Mouse (Mus musculus): Measurements from ENCODE around the gene Prkca. TPM values are rescaled to one million over a fixed set of nuclear protein-coding genes. Genes with fewer than 3 reads are reported as not detected.

The Prkca gene
- polyA plus RNA-seq, 1 experiment, result 2.2 TPM

DNA sequence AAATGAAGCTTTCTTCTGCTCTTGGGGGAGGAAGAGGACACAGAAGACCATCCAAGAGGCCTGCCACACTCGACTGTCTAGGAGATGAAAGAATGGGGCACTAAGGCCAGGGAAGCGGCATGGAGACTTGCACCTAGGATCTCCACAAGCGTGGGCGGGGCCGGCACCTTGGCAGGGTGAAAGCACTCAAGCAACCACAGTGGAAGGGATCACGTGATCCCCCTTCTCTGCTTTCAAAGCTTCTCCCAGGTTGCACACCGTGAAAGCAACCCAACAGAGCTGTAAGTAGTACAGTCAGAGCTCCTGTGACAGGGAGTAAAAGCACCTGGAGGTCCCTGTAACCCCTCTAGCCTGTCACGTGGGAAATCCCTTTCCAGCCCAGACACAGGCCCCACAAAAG is 72.4 kb downstream of the Prkca start:
- no peak for TF ChIP-seq POLR2A (IDR thresholded peaks at IDR 0.05; ENCODE audit: control insufficient read depth, low read depth, low read length)
- no peak for TF ChIP-seq CTCF (IDR thresholded peaks at IDR 0.05; ENCODE audit: control insufficient read depth, insufficient read depth, insufficient replicate concordance, low read depth, low read length)
- no peak overlapping the region for H3K27ac ChIP-seq (ENCODE audit: control insufficient read depth, insufficient read depth, low read depth, low read length)
- H3K36me3 ChIP-seq (ENCODE audit: control insufficient read depth, insufficient read depth, low read length), result no peaks in the 10 kb centered on the region
- H3K4me1 ChIP-seq (ENCODE audit: control insufficient read depth, insufficient read depth, low read length), result no peaks in the 10 kb centered on the region
- H3K4me3 ChIP-seq (ENCODE audit: control insufficient read depth, low read depth, low read length), result no peak overlapping the region
- H3K27me3 ChIP-seq (ENCODE audit: control insufficient read depth, insufficient read depth, low read length), result no peaks in the 10 kb centered on the region

DNA sequence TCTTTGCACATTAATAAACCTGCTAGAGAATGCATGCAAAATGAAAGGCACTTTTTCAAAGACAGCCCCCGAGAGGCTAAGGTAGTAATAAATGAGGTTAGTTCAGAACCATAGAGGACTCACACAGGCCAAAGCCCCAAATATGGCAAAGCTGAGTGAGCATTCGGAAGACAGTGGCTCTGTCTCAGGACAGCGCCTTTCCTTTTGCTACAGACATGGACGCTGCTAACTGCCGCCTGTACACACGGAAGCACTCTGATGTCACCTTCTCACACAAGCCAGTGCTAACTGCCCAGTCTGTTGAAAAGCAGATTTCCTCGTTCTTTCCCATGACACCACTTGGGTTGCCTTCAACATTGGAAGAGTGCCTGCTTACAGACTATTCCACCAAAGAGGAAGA is 74.2 kb downstream of the Prkca start:
- Histone ChIP-seq H3K36me3 (ENCODE audit: control insufficient read depth, insufficient read depth, low read length) (no peaks in the 10 kb centered on the region), H3K27ac (ENCODE audit: control insufficient read depth, insufficient read depth, low read depth, low read length) (no peak overlapping the region)
- TF ChIP-seq CTCF (IDR thresholded peaks at IDR 0.05; ENCODE audit: control insufficient read depth, insufficient read depth, insufficient replicate concordance, low read depth, low read length) (no peak), POLR2A (IDR thresholded peaks at IDR 0.05; ENCODE audit: control insufficient read depth, low read depth, low read length) (no peak)

DNA sequence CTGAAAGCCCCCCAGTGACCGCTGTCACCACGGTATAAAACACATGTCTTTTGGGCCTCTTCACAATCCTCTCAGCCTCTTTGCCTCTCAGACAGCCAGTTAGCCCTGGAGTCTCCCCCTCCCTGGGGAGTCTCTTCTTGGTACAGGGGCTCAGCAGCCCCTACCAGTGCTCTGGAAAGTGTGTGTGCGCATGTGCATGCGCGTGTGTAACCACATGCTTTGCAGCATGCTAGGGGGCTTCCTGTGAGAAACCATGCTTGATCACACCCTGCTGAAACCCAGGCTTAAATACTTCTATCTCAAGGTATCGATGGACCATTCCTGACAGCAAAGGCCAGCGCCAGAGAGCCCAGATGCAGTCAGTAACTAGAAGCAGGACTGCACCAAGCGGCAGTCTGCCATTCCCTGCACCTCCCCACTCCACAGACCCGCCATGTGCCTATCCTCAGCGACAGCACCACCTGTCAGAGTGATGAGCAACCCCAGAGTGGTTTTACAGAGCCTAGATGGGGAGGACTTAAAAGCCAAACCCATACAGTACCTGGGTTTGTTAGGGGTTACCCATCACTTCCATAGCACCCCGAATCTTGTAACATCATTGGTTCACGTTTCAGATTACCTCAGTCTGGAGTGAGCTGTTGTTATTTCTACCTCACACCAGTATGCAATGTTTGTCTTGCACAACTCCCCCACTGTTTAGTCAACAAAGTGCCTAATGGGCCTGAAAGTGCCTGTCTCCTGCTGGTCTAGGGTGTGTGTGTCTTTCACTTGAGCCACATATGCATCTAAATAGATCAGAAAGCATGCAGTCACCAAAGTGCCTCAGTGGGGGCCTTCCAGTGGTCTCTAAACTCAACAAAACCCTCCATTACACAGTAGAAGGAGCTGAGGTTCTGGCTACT is 75.1 kb downstream of the Prkca start:
- Histone ChIP-seq H3K27ac (ENCODE audit: control insufficient read depth, insufficient read depth, low read depth, low read length) (no peak overlapping the region), H3K36me3 (ENCODE audit: control insufficient read depth, insufficient read depth, low read length) (no peaks in the 10 kb centered on the region), H3K27me3 (ENCODE audit: control insufficient read depth, insufficient read depth, low read length) (no peaks in the 10 kb centered on the region), H3K4me1 (ENCODE audit: control insufficient read depth, insufficient read depth, low read length) (no peaks in the 10 kb centered on the region), H3K4me3 (ENCODE audit: control insufficient read depth, low read depth, low read length) (no peak overlapping the region)
- TF ChIP-seq CTCF (IDR thresholded peaks at IDR 0.05; ENCODE audit: control insufficient read depth, insufficient read depth, insufficient replicate concordance, low read depth, low read length) (no peak), POLR2A (IDR thresholded peaks at IDR 0.05; ENCODE audit: control insufficient read depth, low read depth, low read length) (no peak)

More for the DNA sequence above, 74.2 kb downstream of the Prkca start:
- H3K27me3 ChIP-seq (ENCODE audit: control insufficient read depth, insufficient read depth, low read length), result no peaks in the 10 kb centered on the region
- H3K4me1 ChIP-seq (ENCODE audit: control insufficient read depth, insufficient read depth, low read length), result no peaks in the 10 kb centered on the region
- H3K4me3 ChIP-seq (ENCODE audit: control insufficient read depth, low read depth, low read length), result no peak overlapping the region

DNA sequence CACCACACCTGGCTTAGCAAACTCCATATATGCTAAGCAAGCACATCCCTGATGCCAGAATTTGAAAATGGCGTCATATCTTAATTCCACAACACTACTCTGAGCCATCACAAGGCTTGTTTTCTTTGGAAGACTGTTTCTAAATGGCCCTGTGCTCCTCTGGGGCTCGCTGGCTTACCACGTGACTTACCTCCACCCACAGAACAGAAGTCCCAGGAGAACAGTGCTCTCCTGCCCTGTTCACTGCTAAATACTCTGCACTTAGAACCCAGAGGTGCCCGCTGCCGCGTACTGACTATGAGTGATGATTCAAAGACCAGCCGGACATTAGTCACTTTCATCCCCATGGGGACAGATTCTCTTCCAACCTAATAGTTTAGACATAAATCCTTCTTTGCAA is 75.9 kb downstream of the Prkca start:
- TF ChIP-seq CTCF (IDR thresholded peaks at IDR 0.05; ENCODE audit: control insufficient read depth, insufficient read depth, insufficient replicate concordance, low read depth, low read length), result no peak
- TF ChIP-seq POLR2A (IDR thresholded peaks at IDR 0.05; ENCODE audit: control insufficient read depth, low read depth, low read length), result no peak
- H3K4me1 ChIP-seq (ENCODE audit: control insufficient read depth, insufficient read depth, low read length), result no peaks in the 10 kb centered on the region
- no peak overlapping the region for H3K4me3 ChIP-seq (ENCODE audit: control insufficient read depth, low read depth, low read length)
- no peaks in the 10 kb centered on the region for H3K36me3 ChIP-seq (ENCODE audit: control insufficient read depth, insufficient read depth, low read length)
- no peaks in the 10 kb centered on the region for H3K27me3 ChIP-seq (ENCODE audit: control insufficient read depth, insufficient read depth, low read length)
- H3K27ac ChIP-seq (ENCODE audit: control insufficient read depth, insufficient read depth, low read depth, low read length), result no peak overlapping the region

DNA sequence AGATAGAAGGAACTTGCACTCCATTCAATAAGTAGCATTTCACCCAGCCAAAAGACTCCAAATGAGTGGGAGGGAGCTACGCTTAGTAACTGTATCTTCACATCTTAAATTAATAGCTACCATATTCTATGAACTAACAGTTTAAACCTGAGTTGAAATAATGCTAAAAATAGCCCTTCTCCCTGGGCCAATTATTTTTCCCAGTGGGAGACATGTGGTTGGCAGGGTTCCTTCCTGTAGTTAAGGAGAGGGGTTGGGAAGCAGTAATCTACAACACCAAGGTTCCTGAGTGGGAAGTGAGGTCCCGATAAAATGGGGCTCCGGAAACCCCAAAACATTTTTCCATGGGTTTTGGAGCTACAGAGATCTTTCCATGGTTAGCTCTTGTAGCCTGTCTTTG is 76.7 kb downstream of the Prkca start:
- Histone ChIP-seq H3K27ac (ENCODE audit: control insufficient read depth, insufficient read depth, low read depth, low read length) (no peak overlapping the region), H3K4me1 (ENCODE audit: control insufficient read depth, insufficient read depth, low read length) (no peaks in the 10 kb centered on the region), H3K4me3 (ENCODE audit: control insufficient read depth, low read depth, low read length) (no peak overlapping the region), H3K27me3 (ENCODE audit: control insufficient read depth, insufficient read depth, low read length) (no peaks in the 10 kb centered on the region), H3K36me3 (ENCODE audit: control insufficient read depth, insufficient read depth, low read length) (no peaks in the 10 kb centered on the region)
- TF ChIP-seq POLR2A (IDR thresholded peaks at IDR 0.05; ENCODE audit: control insufficient read depth, low read depth, low read length) (no peak), CTCF (IDR thresholded peaks at IDR 0.05; ENCODE audit: control insufficient read depth, insufficient read depth, insufficient replicate concordance, low read depth, low read length) (no peak)

DNA sequence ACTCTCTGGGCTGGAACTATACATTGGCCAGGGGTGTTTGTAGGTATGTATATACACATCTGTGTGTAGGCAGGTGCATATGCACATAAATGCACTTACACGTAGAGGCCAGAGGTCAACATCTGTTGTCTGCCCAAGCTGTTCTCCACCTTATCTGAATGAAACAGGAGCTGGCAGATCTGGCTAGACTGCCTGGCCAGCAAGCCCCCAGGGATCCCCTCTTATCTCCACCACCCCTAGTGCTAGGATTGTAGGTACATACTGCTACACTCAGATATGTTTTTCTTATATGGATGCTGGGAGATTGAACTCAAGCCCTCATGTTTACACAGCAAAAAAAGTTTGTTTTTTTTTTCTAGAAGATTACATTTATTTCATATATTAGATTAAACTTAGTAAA is 79.9 kb downstream of the Prkca start:
- Histone ChIP-seq H3K27ac (ENCODE audit: control insufficient read depth, insufficient read depth, low read depth, low read length) (no peak overlapping the region), H3K27me3 (ENCODE audit: control insufficient read depth, insufficient read depth, low read length) (no peaks in the 10 kb centered on the region), H3K36me3 (ENCODE audit: control insufficient read depth, insufficient read depth, low read length) (no peaks in the 10 kb centered on the region), H3K4me1 (ENCODE audit: control insufficient read depth, insufficient read depth, low read length) (no peaks in the 10 kb centered on the region), H3K4me3 (ENCODE audit: control insufficient read depth, low read depth, low read length) (no peak overlapping the region)
- no peak for TF ChIP-seq CTCF (IDR thresholded peaks at IDR 0.05; ENCODE audit: control insufficient read depth, insufficient read depth, insufficient replicate concordance, low read depth, low read length)
- TF ChIP-seq POLR2A (IDR thresholded peaks at IDR 0.05; ENCODE audit: control insufficient read depth, low read depth, low read length), result no peak

DNA sequence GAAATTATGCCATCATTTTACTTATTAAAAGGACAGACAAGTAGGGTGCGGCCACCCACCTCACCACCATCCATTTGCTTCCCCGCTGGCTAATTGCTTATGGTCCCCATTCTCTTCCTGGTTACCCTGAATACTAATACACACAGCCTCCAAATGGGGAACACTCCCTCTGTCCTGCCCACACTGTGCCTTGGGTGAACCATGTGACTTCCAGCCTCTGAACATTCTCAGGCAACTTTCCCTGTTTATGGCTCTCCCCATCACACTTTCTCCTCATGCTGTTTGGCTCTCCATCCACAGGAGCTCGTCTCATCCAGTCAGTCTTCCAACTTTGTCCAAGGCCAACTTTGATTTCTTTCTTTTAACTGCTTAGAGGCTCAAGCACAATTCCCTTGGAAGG is 80.3 kb downstream of the Prkca start:
- H3K4me1 ChIP-seq (ENCODE audit: control insufficient read depth, insufficient read depth, low read length), result no peaks in the 10 kb centered on the region

More for the DNA sequence above, 80.3 kb downstream of the Prkca start:
- Histone ChIP-seq H3K27ac (ENCODE audit: control insufficient read depth, insufficient read depth, low read depth, low read length) (no peak overlapping the region), H3K27me3 (ENCODE audit: control insufficient read depth, insufficient read depth, low read length) (no peaks in the 10 kb centered on the region), H3K4me3 (ENCODE audit: control insufficient read depth, low read depth, low read length) (no peak overlapping the region), H3K36me3 (ENCODE audit: control insufficient read depth, insufficient read depth, low read length) (no peaks in the 10 kb centered on the region)
- TF ChIP-seq POLR2A (IDR thresholded peaks at IDR 0.05; ENCODE audit: control insufficient read depth, low read depth, low read length), result no peak
- TF ChIP-seq CTCF (IDR thresholded peaks at IDR 0.05; ENCODE audit: control insufficient read depth, insufficient read depth, insufficient replicate concordance, low read depth, low read length), result no peak
